Mouse (Mus musculus) spleen, adult 2 months (tissue): Measurements from ENCODE around the gene Lyrm4.

Source experiments
- CTCF ChIP-seq: fragments of 200-500 bp; IDR thresholded peaks from 2 replicates; pipeline ENCODE4 v1.5.1; 2011; ENCODE audit warnings: mild to moderate bottlenecking, inconsistent platforms; ENCODE audit not compliant: insufficient read depth, insufficient read length, insufficient replicate concordance; ENCODE audit errors: extremely low read depth
- POLR2A ChIP-seq: fragments of 200-500 bp; IDR thresholded peaks from 2 replicates; pipeline ENCODE4 v1.6.1; 2011; ENCODE audit warnings: low read depth, low read length, inconsistent platforms

DNA sequence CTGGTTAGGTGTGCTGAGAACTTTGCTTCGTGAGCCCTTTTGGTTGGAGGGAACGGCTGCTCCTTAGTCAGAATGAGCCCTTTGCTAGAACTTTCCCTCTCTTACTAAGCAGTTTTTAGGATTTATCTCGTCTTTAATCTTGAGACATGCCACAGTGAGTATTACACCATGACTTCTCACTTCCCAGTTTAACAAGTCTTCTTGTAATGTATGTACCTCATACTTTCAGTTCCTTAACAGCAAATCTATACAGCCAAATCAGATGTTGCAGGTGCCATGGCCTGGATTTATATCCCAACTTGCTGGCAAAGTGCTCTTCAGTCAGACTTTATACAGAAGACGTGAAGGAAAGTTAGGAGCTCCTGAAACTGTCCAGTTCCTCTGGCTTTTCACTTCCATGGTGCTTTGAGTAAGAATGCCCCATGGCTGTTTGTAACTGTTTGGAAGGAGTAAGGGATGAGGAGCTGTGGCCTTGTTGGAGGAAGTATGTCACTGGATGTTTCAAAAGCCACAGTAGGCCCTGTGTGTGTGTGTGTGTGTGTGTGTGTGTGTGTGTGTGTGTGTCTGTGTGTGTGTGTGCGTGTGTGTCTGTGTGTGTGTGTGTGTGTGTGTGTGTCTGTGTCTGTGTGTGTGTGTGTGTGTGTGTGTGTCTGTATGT is 14.8 kb upstream of the Lyrm4 start:
- no peak for TF ChIP-seq CTCF
- TF ChIP-seq POLR2A: no peak
